Mouse (Mus musculus): ENCODE results near the gene Hmbs. TPM values are rescaled to one million over a fixed set of nuclear protein-coding genes. Genes with fewer than 3 reads are reported as not detected.
"Not testable (repeated sequence)": the region's sequence is repeated elsewhere in the genome, so short reads cannot be mapped to it uniquely, and the experiment has no call there.

Gene Hmbs
- polyA plus RNA-seq, 1 experiment from 2014 or later, result 123 TPM

- WGBS, result under 1% methylated on average over 91 of the region's 91 CpGs
- Histone ChIP-seq H3K36me3 (peaks cover 74% of the 10 kb centered on the region), H3K4me1 (replicated peaks) (peaks cover 17% of the 10 kb centered on the region), H3K9ac (replicated peaks) (peak within 1 kb of the TSS; percentile 94), H3K9me3 (no peaks in the 10 kb centered on the region), H3K4me2 (peak within 1 kb of the TSS; percentile 75), H3K27me3 (no peaks in the 10 kb centered on the region), H3K4me3 (replicated peaks) (peak within 1 kb of the TSS; percentile 80), H3K27ac (peak within 1 kb of the TSS; percentile 98)
- peak; percentile 95 for ATAC-seq (ENCODE audit: insufficient number of reproducible peaks, insufficient read depth, low FRiP score, low TSS enrichment, low read depth)
These were observed 9.4 kb downstream of the Hmbs start, which contains the start of gene H2afx for GRCm38 (mm10) chr9:44334396-44335330. Gene H2afx (plus strand): TSS chr9:44334694.

DNA sequence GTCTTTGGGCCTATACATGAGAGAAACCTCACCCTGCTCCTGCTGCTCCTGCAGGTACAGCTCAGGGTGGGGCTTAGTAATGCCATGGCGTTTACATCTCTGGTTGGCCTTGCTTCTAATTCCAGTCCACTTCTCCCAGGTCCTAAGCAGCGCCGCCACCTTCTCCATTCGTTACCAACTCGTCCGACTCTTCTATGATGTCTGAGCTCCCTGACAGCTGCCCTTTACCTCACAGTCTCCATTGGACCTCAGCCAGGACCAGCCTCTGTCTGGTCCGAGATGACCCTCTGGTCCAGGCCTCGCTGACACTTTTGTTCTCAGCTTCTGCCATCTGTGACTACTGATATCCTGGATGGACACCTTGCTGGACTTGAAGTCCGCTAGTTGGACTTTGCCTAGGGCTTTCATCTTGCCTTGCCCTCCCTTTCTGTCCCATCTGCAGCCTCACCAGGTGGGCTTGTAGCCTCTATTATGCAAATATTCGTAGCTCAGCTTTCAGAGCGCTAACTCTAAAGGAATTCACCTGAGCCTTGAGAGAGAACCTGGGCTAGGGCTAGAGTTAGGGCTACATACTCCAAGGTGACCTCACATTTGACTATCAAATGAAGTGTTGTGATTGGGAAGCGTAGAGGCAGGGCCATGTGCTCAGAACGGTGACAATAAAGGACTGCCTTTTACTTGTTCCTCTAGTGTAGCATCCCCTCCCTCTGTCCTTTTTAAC, 10.9 kb downstream of the Hmbs start:
- whole genome bisulfite sequencing, result 95% methylated on average over 13 of the region's 13 CpGs
- Histone ChIP-seq H3K4me1 (replicated peaks) (peaks cover 17% of the 10 kb centered on the region), H3K4me3 (replicated peaks) (no peak overlapping the region; the same call in 1 of the 2 replicates), H3K4me2 (no peak overlapping the region), H3K27me3 (no peaks in the 10 kb centered on the region), H3K36me3 (peaks cover 73% of the 10 kb centered on the region), H3K27ac (no peak overlapping the region), H3K9ac (replicated peaks) (no peak overlapping the region), H3K9me3 (no peaks in the 10 kb centered on the region)
- no peak for ATAC-seq (ENCODE audit: insufficient number of reproducible peaks, insufficient read depth, low FRiP score, low TSS enrichment, low read depth)

DNA sequence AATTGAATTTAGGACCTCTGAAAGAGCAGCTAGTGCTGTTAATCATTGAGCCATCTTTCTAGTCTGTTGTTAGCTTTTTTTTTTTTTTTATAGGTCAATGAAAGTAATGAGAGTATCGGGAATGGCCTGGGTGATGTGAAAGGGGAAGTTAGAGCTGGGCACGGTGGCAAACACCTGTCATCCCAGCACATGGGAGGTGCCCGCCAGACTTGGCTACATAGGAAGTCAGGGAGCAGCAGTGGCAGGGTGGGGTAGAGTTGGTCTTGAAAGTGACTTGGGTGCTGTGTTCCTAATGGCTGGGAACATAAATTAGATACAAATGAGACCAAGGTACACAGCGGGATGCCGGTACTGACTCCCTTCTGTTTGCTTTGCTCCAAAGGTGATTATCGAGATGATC, 13.3 kb downstream of the Hmbs start:
- WGBS, result 93% methylated on average over 6 of the region's 6 CpGs
- no peak overlapping the region for H3K4me3 ChIP-seq (replicated peaks)
- peaks cover 57% of the 10 kb centered on the region for H3K36me3 ChIP-seq
- no peak for ATAC-seq (ENCODE audit: insufficient number of reproducible peaks, insufficient read depth, low FRiP score, low TSS enrichment, low read depth)
- no peak overlapping the region for H3K9ac ChIP-seq (replicated peaks)
- no peaks in the 10 kb centered on the region for H3K27me3 ChIP-seq
- no peak overlapping the region for H3K4me2 ChIP-seq
- no peaks in the 10 kb centered on the region for H3K9me3 ChIP-seq
- no peak overlapping the region for H3K27ac ChIP-seq
- peaks cover 11% of the 10 kb centered on the region for H3K4me1 ChIP-seq (replicated peaks)

DNA sequence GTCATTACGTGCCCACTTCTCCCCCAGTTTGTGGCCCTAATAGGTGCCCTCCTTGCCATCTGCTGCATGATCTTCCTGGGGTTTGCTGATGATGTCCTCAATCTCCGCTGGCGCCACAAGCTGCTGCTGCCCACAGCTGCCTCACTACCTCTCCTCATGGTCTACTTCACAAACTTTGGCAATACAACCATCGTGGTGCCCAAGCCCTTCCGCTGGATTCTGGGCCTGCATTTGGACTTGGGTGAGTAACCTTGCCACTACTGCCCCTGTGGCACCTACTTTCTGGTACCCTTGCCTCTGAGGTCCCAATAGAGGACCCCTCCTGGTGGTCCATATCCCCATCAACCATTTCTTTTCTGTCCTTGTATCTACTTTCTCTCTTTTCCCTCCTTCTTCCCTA, 16.1 kb downstream of the Hmbs start:
- H3K9ac ChIP-seq (replicated peaks), result peak overlapping the region; percentile 88; the same call in 1 of the 2 replicates
- ATAC-seq (ENCODE audit: insufficient number of reproducible peaks, insufficient read depth, low FRiP score, low TSS enrichment, low read depth), result no peak
- H3K27ac ChIP-seq, result no peak overlapping the region
- WGBS, result 88% methylated on average over 5 of the region's 5 CpGs
- H3K4me1 ChIP-seq (replicated peaks), result peaks cover 13% of the 10 kb centered on the region
- peaks cover 46% of the 10 kb centered on the region for H3K36me3 ChIP-seq
- no peaks in the 10 kb centered on the region for H3K9me3 ChIP-seq
- H3K4me3 ChIP-seq (replicated peaks), result peak overlapping the region; percentile 75
- peak overlapping the region; percentile 79 for H3K4me2 ChIP-seq
- H3K27me3 ChIP-seq, result no peaks in the 10 kb centered on the region

DNA sequence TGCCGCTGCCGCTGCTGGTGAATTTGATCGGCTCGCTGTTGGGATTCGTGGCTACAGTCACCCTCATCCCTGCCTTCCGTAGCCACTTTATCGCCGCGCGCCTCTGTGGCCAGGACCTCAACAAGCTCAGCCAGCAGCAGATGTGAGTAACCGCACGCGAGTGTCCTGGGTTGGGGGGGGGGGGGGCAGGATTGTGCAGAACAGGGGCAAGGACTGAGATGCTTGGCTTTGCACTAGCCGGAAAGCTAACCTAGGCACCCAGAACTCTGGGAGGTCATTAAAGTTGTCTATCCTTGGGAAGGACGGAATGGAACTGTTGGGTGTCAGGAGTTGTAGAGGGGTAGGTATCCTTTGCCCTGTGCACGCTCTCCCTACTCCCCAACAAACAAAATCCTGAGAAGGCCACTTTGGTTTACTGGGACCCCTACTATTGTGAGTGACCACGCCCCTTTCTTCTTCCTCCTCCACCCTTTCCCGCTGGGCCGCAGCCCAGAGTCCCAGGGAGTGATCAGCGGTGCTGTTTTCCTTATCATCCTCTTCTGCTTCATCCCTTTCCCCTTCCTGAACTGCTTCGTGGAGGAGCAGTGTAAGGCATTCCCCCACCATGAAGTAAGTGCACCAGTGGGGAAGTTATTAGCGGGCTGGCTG, 16.8 kb downstream of the Hmbs start:
- peak overlapping the region; percentile 88 for H3K9ac ChIP-seq (replicated peaks)
- no peaks in the 10 kb centered on the region for H3K27me3 ChIP-seq
- H3K4me1 ChIP-seq (replicated peaks), result peaks cover 13% of the 10 kb centered on the region
- peak overlapping the region; percentile 75 for H3K4me3 ChIP-seq (replicated peaks)
- peak overlapping the region; percentile 79 for H3K4me2 ChIP-seq
- peaks cover 38% of the 10 kb centered on the region for H3K36me3 ChIP-seq
- WGBS, result 1% methylated on average over 22 of the region's 22 CpGs
- H3K9me3 ChIP-seq, result no peaks in the 10 kb centered on the region
- 0 out of 2 replicates have a peak, but pooled peaks have one; percentile 34 for ATAC-seq (ENCODE audit: insufficient number of reproducible peaks, insufficient read depth, low FRiP score, low TSS enrichment, low read depth)
- peak overlapping the region; percentile 95 for H3K27ac ChIP-seq

DNA sequence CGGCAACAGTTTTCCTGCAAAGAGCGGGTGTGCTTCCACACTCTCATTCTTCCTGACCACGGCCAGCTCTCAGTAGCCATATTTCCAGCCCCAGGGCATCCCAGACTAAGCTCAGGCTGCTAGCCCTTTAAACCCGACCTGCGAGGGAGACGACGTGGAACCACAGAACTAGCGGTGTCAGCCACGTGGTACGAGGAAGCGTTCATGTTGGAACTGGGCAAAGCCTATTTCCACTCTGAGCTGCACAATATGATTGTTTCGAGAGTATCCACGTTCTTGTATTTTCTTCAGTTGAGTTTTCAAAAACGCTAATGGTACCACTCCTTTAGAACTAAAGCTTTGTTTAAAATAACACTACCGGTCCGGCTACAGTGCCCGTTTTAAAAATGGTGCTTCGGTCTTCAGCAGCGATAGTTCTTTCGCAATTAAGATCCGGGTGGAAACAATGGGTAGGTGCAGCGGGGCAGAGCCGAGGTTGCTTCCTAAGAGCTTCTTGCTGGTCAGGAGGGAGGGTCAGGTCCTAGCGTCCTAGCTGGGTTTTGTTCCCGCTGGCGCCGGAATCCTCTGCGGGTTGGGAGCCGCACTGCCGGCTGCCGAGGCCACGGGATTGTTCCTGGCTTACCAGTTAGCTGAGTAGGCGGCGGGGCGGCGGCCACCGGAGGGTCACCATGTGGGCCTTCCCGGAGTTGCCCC, 17.5 kb downstream of the Hmbs start:
- Histone ChIP-seq H3K4me1 (replicated peaks) (peaks cover 13% of the 10 kb centered on the region), H3K9me3 (no peaks in the 10 kb centered on the region), H3K9ac (replicated peaks) (peak overlapping the region; percentile 88), H3K4me3 (replicated peaks) (peak overlapping the region; percentile 75), H3K27me3 (no peaks in the 10 kb centered on the region), H3K27ac (peak overlapping the region; percentile 95), H3K36me3 (peaks cover 31% of the 10 kb centered on the region), H3K4me2 (peak overlapping the region; percentile 79)
- WGBS, result under 1% methylated on average over 38 of the region's 38 CpGs
- peak; percentile 87 for ATAC-seq (ENCODE audit: insufficient number of reproducible peaks, insufficient read depth, low FRiP score, low TSS enrichment, low read depth)

- H3K36me3 ChIP-seq, result peaks cover 25% of the 10 kb centered on the region
- WGBS, result 3% methylated on average over 12 of the region's 12 CpGs
- peaks cover 14% of the 10 kb centered on the region for H3K4me1 ChIP-seq (replicated peaks)
- H3K4me3 ChIP-seq (replicated peaks), result peak within 1 kb of the TSS; percentile 75
- ATAC-seq (ENCODE audit: insufficient number of reproducible peaks, insufficient read depth, low FRiP score, low TSS enrichment, low read depth), result no peak
- no peaks in the 10 kb centered on the region for H3K27me3 ChIP-seq
- H3K4me2 ChIP-seq, result peak within 1 kb of the TSS; percentile 79
- H3K9ac ChIP-seq (replicated peaks), result peak within 1 kb of the TSS; percentile 88
- peak within 1 kb of the TSS; percentile 95 for H3K27ac ChIP-seq
- H3K9me3 ChIP-seq, result no peaks in the 10 kb centered on the region
These were observed 18.2 kb downstream of the Hmbs start, which contains the start of gene Dpagt1 for GRCm38 (mm10) chr9:44325768-44326370. Gene Dpagt1 (plus strand): TSS chr9:44326019.

DNA sequence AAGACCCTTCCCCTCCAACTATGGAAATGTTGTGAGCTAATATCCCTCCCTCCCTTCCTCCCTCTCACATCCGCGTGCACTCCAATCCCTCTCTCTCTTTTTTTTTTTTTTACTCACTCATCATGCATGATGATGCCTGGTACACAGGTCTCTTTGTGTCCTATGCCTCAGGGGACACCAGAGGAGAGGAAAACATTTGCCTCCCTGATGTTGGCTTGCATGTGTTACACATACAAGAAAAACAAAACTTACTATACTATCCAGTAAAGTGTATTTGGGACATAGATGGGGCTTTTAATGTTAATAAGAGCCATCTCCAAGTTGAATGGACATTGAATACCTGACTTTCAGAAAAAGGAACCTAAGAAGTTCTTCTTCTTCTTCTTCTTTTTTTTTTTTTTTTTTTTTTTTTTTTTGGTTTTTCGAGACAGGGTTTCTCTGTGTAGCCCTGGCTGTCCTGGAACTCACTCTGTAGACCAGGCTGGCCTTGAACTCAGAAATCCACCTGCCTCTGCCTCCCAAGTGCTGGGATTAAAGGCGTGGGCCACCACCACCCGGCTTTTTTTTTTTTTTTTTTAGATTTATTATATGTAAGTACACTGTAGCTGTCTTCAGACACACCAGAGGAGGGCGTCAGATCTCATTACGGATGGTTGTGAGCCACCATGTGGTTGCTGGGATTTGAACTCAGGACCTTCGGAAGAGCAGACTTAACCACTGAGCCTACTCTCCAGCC, 18.8 kb downstream of the Hmbs start:
- Histone ChIP-seq H3K36me3 (peaks cover 18% of the 10 kb centered on the region), H3K4me3 (replicated peaks) (peak overlapping the region; percentile 75), H3K27ac (peak overlapping the region; percentile 95), H3K4me2 (peak overlapping the region; percentile 79), H3K4me1 (replicated peaks) (peaks cover 19% of the 10 kb centered on the region)
- H3K9me3 ChIP-seq; H3K9ac ChIP-seq (replicated peaks); ATAC-seq (ENCODE audit: insufficient number of reproducible peaks, insufficient read depth, low FRiP score, low TSS enrichment, low read depth); H3K27me3 ChIP-seq: not testable (repeated sequence)
- WGBS, result 77% methylated on average over 7 of the region's 8 CpGs

DNA sequence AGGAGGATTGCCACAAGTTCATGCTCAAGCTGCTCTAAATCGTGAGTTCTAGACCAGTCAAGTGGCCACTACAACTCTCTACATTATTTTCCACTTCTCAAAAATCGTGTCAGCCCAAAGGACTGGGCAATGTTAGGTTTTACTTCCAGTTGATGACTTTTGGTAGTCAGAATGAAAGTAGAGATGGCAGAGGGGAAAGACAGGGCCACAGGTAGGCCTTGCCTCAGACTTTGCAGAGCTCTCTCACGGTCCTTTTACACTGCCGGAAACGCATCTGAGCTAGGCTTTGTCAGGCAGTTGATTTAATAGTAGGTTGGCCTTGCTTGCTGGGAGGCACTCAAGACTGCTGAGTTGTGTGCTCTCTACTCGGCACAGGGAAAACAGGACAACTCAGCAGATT, 19.9 kb downstream of the Hmbs start:
- WGBS, result 79% methylated on average over 6 of the region's 6 CpGs
- peaks cover 9% of the 10 kb centered on the region for H3K36me3 ChIP-seq
- peaks cover 23% of the 10 kb centered on the region for H3K4me1 ChIP-seq (replicated peaks)
- H3K27me3 ChIP-seq, result no peaks in the 10 kb centered on the region
- no peaks in the 10 kb centered on the region for H3K9me3 ChIP-seq
- no peak for ATAC-seq (ENCODE audit: insufficient number of reproducible peaks, insufficient read depth, low FRiP score, low TSS enrichment, low read depth)
- H3K4me2 ChIP-seq, result no peak overlapping the region
- H3K27ac ChIP-seq, result no peak overlapping the region
- no peak overlapping the region for H3K4me3 ChIP-seq (replicated peaks)
- H3K9ac ChIP-seq (replicated peaks), result no peak overlapping the region

DNA sequence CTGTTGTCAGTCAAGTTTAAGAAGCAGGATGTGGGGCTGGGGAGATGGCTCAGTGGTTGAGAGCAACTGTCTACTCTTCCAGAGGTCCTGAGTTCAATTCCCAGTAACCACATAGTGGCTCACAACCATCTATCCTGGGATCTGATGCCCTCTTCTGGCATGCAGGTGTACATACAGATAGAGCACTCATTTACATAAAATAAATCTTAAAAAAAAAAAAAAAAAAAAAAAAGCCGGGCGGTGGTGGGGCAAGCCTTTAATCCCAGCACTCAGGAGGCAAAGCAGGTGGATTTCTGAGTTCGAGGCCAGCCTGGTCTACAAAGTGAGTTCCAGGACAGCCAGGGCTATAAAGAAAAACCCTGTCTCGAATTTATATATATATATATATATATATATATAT, 20.4 kb downstream of the Hmbs start:
- H3K4me3 ChIP-seq (replicated peaks); H3K36me3 ChIP-seq; H3K9me3 ChIP-seq; H3K27ac ChIP-seq; H3K9ac ChIP-seq (replicated peaks); ATAC-seq (ENCODE audit: insufficient number of reproducible peaks, insufficient read depth, low FRiP score, low TSS enrichment, low read depth); H3K4me2 ChIP-seq; H3K27me3 ChIP-seq: not testable (repeated sequence)
- WGBS, result 79% methylated on average over 3 of the region's 4 CpGs
- peaks cover 28% of the 10 kb centered on the region for H3K4me1 ChIP-seq (replicated peaks)
